Mouse (Mus musculus) c-Kit-positive CD71-positive TER-119-positive erythroid progenitor cells, embryonic 14.5 days (primary cell): ENCODE measurements around the gene Sec24c.

Experiments used
- DNase-seq: peaks from one replicate; pipeline ENCODE4 v3.0.0-alpha.2; 2013; ENCODE audit warnings: low spot score

Gene Sec24c

GRCm38 (mm10) chr14:20660827-20661660 lies 13.1 kb upstream of the Sec24c start:
- peak; percentile 97 for DNase-seq

DNA sequence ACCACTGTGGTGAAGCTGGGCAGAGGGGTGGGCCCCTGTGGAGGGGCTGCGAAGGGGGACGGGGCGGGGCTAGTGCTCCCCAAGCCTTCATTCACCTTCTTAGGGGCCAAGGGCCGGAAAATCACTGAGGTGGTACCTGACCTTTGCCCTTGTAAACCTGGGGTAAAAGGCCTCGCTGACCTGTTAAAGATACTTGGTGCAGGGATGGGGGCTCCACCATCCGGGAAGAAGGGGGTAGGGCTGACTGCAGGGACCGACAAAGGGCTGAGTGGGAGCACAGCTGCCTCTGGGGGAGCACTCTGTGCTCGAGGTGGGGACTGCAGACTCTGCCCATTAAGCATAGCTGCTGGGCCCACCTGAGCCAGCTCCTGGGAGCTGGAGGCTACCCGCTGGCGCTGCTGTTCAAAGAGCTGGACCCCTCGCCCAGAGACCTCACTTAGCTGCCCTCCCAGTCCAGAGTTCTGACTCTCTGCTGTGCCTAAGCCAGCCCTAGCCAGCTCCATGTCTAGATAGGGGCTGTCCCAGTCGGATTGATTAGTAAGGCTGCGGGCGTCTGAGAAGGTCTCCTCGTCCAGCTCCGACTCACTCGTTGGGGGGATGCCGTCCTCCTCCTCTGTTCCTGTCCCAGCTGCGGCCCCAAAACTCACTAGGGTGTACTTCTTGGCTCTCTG lies 12.3 kb upstream of the Sec24c start:
- DNase-seq, result no peak

- no peak for DNase-seq
These were observed 11.4 kb upstream of the Sec24c start for GRCm38 (mm10) chr14:20662740-20663139.

DNA sequence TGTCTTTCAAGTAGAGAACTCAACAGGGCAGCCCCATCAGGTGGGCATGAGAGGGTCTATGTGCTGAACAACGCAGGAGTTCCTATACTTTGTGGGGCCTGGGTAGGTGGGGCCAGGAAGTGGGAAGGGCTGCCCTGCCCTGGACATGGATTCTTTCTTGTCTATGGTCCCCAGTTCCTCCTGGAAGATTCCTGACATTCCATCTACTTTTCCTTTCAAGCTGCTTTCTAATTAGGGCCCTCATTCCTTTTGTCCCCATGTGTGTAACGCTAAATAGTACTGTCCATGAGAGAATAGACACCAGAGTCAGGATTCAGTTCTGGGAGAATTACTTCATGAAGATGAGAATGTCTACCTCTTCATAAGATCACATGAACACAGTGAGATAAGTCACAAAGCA lies 10.5 kb upstream of the Sec24c start:
- no peak for DNase-seq

- no peak for DNase-seq
These were observed 9.7 kb upstream of the Sec24c start for GRCm38 (mm10) chr14:20664436-20664835.

GRCm38 (mm10) chr14:20667469-20667868 lies 6.6 kb upstream of the Sec24c start:
- DNase-seq, result no peak

- no peak for DNase-seq
These were observed 5.8 kb upstream of the Sec24c start, which contains the start of gene Synpo2l for GRCm38 (mm10) chr14:20668154-20668810. TSS of gene Synpo2l (minus strand) at chr14:20668354.

DNA sequence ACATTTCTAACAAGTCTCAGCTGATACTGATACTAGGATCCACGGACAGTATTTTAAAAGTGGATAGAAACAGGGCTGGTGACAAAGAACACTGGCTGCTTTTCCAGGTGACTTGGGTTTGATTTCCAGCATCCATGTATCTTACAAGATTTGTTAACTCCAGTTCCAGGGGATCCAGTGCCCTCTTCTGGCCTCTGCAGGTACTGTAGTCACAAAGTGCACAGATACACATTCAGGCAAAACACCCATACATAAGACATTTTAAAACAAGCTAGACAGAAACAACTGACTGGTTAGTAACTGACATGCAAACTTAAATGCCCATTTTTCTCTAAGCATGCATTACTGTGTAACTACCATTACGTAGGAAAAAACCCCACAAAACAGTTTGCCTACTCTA lies 1.1 kb upstream of the Sec24c start:
- DNase-seq, result peak; percentile 53

DNA sequence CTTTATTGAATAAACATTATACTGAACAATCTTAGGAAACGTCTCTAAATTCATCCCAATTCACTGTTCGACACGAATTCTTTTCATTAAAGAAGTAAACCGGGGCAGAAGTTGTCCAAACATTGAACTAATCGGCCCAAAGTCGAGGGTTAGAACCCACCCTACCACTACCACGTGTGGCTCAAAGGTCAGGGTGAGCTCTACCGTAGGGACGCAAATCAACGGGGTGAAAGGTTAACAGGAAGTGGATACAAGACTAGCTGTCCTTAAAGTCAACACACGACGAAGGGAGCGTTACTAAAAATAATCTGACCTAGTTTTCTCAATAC lies 409 bp upstream of the Sec24c start:
- no peak for DNase-seq

GRCm38 (mm10) chr14:20677906-20678305 lies 3.8 kb downstream of the Sec24c start:
- DNase-seq, result no peak

GRCm38 (mm10) chr14:20681742-20682141 lies 7.6 kb downstream of the Sec24c start:
- no peak for DNase-seq

DNA sequence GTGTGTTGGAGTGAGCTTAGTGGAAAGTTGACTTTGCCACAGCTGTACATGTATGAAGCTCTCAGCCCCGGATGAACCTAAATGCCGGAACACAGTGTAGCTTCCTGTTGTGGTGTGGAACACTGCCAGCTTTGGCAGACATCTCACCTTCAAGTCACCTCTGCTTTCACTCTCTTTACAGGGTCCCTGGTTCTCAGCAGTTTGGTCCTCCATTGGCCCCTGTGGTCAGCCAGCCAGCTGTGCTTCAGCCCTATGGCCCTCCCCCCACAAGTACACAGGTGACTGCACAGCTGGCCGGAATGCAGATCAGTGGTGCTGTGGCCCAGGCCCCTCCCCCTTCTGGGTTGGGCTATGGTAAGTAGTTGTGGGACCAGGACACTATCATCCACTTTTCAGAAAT lies 8.4 kb downstream of the Sec24c start:
- DNase-seq, result no peak

DNA sequence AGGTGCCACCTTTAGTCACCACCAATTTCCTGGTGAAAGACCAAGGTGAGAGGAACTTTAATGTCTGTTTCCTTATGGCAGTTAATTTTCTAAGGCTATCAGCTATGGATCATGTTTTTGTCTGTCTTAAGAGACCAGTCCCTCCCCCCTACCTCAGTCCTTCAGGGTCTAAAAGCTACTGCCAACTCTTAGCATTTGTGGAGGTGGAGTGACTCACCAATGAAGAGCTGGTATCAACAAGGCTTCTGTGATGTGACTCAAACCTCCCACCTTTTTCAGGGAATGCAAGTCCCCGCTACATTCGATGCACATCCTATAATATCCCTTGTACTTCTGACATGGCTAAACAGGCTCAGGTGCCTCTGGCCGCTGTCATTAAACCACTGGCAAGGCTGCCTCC lies 12.5 kb downstream of the Sec24c start:
- no peak for DNase-seq

- no peak for DNase-seq
These were observed 14.9 kb downstream of the Sec24c start for GRCm38 (mm10) chr14:20689009-20689408.

DNA sequence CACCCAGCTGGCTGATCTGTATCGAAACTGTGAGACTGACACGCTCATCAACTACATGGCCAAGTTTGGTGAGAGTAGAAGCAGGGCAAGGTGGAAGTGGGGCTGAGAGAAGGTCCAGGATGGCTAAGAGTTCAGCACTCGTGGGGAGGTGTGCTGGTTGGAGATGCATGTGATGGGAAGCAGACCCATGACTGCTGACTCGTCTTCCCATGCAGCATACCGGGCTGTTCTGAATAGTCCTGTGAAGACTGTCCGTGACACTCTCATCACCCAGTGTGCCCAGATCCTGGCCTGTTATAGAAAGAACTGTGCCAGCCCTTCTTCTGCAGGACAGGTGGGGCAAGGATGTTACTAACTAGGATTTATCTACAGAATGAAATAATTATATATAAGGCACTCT lies 17.7 kb downstream of the Sec24c start:
- no peak for DNase-seq

DNA sequence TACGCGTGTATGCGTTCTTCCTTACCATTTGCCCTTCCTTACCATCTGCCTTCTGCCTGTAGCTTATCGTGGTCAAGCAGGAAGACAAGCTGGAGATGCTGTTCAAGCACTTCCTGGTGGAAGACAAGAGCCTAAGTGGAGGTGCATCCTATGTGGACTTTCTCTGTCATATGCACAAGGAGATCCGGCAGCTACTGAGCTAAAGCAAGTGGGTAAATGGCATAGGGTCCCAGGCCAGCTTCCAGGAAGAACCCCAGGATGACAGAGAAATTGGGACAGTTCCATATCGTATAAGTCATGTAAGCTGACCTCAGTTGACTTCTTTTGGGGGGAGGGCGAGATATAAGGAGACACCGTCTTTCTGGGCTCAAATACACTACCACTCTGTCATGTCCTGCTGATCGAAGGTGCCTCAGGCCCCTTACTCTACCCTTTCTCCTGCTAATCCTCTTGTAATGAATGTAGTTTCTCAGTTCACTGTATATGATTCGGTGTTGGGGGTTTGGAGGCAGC lies 19.5 kb downstream of the Sec24c start:
- DNase-seq, result no peak

GRCm38 (mm10) chr14:20694185-20694883 lies 20.2 kb downstream of the Sec24c start:
- no peak for DNase-seq

GRCm38 (mm10) chr14:20694884-20695760 lies 21.0 kb downstream of the Sec24c start, which contains the start of gene Fut11:
TSS of gene Fut11 (plus strand) at chr14:20694968.
- peak; percentile 71 for DNase-seq

- DNase-seq, result no peak
These were observed 21.8 kb downstream of the Sec24c start for GRCm38 (mm10) chr14:20695761-20696520.

DNA sequence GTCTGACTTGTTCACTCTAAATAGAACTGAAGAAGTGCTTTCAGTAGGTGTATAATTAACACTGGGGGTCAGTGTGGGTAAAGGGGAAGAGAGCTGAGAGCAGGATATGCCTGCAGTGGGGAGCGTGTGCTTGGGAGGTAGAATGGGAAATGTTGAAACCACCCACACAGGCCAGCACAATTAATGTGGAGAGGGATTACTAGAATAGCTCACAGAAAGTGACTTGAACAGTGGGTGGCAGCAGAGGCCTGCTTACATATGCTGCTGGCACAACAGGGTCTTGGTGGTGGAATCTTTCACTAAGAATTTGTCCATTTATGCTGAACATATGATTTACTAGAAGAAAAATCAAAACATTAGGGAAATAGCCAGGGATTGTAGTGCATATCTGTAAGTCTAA lies 22.9 kb downstream of the Sec24c start:
- no peak for DNase-seq
